Mouse (Mus musculus) B cell, adult 2 months (primary cell): ENCODE data around the gene Gm5849.
"Not testable (repeated sequence)": the region's sequence is repeated elsewhere in the genome, so short reads cannot be mapped to it uniquely, and the experiment has no call there.

ENCODE experiments used
- DNase-seq, 2 experiments: peaks; one replicate each; pipeline ENCODE4 v3.0.0; 2022

Gm5849 gene

DNA sequence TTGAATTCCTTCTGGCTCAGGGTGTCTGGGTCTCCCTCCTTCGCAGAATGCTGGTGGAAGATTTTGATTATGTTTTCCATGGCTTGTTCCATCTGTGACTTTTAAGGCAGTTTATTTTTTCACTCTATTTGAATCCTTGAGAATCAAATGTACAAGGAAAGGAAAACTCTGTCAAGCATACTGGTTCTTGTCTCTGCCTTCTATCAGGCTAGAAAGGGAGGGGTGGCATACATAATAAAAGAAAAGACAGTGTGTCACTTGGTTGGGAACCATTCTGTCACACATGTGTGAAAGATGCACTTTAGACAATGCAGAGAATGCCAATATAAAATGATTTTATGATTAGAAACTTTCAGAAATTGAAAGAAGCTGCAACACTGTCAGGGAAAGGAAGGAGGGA is at the start of gene Gm5849:
Gm5849 (minus strand) TSS at position 101 of the 400 bp plus-strand sequence.
- not testable (repeated sequence) for DNase-seq

DNA sequence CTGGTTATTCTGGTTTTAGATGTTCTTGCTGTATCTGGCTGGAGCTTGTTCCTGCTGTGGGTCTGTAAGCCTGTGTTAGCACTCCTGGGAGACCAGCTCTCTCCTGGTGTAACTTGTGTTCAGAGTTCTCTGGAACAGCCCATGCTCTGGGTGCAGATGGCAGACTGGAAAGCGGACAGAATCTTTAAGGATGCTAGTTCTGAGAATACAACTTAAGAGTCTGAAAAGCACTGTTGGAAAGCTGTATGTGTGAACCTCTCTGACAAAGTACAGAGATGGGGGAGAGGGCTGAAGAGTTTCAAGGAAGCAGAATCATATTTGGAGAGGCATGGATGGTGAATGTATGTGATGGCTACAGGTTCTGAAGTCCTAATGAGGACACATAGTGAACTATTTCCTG is 28.0 kb downstream of the Gm5849 start:
- no peak for DNase-seq

DNA sequence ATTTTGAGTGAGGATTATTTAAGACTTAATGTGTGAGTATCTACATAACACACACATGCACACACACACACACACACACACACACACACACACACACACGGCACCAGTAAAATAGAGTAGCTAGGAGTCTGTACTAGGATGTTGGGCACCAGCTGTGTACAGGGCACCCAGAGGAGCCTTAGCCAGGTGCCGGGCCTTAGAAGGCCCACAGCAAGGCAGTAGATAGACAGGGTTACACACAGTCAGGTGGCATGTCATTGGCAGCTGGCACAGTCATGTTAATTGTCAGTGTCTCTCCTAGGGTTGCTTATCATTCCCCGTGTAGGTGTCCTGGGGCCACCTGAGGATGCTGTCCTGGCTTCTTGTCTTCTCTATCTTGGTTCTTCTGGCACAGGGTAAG is 51.1 kb downstream of the Gm5849 start, which contains the start of gene Pglyrp4:
Pglyrp4 (plus strand) TSS at position 301 of the 400 bp plus-strand sequence.
- DNase-seq, result no peak
